Mouse (Mus musculus): ENCODE measurements around the gene Dek.
A peak's percentile ranks its signal among the peaks of the same experiment; 100 is the strongest.

Gene Dek

DNA sequence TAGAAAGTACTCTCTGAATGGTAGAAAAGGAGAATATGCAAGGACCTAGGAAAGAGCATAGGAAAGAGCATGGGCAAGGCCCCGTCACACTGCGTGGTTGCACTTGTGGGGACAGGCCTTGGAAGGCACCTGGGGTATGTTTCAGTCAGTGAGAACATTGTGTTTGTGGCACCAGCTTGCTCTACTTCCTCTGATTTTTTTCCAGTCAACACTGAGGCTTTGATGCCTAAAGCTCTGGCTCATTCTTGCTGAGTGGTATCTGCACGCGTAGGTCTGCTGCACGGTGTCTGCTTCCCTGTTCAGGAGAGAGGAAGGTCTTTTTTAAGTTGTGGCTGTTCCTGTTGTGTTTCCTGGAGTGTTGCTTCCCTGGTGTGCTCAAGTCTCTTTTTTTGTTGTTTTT lies 49.2 kb downstream of the Dek start:
- DNase-seq (ENCODE audit: low spot score in 2 of 2): no peak

DNA sequence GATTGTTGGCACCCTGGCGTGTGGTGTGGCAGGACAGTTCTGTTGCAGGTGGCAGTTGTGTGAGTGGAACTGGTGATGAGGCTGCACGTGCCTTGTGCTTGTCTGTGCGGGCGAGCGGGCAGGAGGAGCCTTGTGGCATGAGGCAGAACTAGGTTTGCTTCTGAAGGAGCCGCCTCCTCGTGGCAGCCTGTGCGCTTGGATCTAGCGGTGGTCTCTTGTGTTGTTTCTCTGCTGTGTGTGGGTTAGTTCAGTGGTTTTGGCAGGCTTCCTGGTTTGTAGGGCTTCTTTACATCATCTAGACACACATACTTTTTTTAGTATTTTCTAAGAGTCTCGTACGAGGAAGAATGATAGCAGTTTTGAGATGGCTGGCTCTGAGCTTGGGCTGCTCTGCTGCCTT lies 49.9 kb downstream of the Dek start:
- no peak for DNase-seq (ENCODE audit: low spot score in 2 of 2)

DNA sequence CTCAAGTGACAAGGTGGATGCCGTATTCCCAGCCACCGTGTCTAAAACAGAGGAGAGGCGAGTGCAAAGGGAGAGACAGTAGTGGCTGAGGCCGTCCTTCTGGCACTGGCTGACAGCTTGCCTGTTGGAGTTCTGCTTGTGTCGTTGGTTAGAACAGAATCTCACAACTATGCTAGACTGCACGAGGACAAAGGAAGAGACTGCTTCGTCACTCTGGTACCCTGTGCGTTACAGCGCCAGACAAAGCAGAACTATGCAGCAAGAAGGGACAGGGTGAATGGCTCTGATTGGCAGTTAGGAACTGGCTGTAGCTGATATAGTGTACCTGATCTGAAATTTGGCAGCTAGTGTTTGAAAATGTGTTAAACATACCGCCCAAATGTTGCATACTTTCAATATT lies 52.0 kb downstream of the Dek start:
- DNase-seq (ENCODE audit: low spot score in 2 of 2): no peak

DNA sequence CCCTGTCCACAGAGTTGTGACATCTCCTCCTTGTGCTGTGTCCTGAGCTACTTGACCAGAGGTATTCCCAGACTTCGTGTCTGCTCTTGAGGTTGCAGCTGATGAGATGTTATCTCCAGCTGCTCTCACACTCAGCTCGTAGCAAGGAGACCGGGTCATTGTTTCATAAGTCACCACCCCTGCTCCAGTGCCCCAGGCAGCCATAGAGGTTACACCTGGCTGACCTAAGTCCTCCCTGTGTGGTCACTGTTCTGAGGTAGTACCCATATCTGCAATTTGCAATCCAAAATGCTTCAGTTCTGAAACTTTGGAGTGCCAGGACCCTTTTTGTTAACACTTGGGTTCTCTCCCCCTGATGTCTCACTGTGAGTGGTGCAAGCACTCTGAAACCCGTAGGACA lies 56.0 kb downstream of the Dek start:
- no peak for DNase-seq (ENCODE audit: low spot score in 2 of 2)

DNA sequence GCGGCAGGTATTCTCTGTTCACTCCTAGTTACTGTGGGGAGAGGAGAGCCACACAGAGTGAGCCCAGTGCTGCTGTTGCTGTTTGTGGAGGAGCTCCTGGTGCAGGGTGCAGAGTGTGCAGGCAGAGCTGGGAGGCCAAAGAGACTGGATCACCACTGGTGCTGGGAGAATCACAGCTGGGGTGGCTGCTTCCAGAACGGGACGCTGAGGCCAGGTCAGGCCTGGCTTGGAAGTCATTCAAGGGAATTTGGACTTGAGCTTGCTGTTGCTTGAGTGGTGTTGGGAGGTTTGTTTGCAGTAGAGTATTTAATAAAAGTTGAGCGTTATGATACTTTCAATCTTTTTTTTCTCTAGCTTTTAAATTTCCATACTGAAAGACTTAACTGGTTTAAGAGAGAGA lies 58.0 kb downstream of the Dek start:
- DNase-seq (ENCODE audit: low spot score in 2 of 2): no peak

DNA sequence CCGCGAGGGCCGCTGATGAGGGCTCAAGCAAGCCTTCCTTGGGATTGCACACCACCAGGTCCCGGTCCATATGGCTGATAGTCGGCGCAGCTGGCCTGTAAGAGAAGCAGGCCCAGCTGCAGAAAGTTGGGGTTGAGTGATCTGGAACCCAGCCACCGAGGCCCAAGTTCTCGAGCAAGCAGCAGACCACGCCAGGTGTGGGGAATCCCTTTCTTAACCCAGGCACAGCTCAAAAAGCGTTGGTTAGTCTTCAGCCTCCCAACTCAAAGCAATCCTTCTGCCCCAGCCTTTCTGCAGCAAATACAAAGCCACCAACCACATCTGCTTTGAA lies 61.4 kb downstream of the Dek start, which contains the start of gene Tpmt:
TSS of gene Tpmt (minus strand) at position 121 of the 331 bp plus-strand sequence.
- peak; percentile 20 to 67 for DNase-seq (ENCODE audit: low spot score in 2 of 2)

DNA sequence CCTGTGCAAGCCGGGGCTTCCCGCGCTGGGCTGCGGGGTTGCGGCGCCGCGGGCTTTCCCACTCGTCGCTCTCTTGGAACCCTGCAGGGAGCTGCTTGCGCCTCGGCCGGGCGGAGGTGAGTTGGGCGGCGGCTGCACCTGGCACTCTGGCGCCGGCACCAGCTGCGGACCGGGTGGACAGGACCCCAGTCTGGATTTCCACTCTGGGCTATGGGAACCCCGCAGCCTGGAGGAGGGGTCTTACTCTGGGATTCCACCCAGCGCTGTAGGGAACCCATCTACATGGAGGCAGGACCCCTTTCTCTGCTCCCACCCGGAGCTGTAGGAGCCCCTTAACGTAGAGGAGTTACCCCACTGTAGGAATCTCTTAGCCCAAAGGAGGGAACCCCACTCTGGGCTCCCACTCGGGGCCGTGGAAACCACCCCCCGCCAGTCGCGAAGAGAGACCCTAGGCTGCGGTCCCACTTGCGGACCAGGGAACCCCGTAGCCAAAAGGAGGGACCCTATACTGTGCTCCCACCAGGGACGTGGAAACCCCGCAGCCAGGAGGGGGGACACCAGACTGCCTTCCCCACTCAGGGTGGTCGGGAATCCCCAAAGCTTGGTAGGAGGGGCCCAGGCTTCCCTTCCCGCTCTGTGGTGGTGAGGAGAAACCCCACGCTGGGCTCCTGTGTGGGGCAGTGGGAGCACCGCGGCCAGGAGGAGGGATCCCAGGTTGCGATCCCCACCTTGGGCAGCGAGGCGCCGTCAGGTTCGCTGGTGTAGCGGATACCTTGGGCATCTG lies 62.0 kb downstream of the Dek start:
- DNase-seq (ENCODE audit: low spot score in 2 of 2): peak; percentile 18 to 70

DNA sequence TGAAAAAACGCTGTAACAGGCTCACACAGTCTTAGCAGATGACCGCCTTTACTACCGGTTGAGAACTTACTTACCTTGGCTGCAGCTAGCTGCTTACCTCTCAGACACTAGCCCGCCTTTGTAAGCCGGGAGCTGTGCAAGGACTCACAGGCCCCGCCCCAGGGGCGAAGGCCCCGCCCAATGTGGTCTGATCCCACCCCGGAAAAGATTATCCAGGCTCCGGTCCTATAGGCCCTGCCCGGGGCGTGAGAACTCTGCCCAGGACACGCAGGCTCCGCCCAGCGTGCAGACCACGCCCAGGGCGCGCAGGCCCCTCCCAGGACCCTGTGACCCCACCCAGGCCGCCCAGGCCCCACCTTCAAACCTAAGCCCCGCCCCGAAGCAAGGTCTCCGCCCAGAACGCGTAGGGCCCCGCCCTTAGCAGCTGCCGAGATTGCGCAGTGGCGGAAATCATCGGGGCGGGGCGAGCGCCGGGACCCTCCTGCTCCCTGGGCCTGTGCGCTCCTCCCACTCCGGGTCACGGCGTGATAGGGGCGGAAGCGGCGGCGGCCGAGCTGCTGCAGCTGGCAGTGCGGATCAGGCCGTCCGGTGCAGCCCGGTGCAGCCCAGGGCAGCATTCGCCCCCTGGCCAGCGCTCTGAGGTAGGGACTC lies 62.8 kb downstream of the Dek start, which contains the start of gene Kdm1b:
TSS of gene Kdm1b (plus strand) at position 470 of the 651 bp plus-strand sequence.
- DNase-seq (ENCODE audit: low spot score in 2 of 2): peak; percentile 99

DNA sequence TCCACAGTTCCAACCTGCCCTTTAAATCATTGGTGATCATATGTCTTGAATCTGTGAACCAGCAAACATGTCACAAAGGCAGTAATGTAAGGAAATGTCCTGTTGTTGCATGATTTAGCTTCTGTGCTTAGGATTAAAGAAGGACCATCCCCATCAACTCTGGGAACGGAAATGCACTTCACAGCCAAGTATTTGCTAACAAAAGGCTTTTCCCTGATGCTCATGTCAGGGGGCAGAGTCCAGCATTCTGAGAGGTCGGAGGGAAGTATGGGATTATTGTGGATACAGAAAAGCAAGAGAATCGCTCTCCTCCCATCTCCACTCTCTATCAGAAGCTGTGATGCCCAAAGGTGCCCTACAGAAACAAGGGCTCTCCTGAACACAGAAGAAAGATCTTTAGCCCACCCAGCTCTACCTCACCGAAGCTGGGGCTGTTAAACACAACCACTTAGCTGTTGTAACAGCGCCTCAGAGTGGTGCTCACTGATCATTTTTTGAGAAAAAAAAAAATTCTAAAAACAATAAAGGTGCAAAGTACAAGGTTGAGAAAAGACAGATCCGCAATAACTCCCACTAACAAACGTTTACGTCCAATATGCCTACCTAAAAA lies 63.9 kb downstream of the Dek start:
- no peak for DNase-seq (ENCODE audit: low spot score in 2 of 2)

DNA sequence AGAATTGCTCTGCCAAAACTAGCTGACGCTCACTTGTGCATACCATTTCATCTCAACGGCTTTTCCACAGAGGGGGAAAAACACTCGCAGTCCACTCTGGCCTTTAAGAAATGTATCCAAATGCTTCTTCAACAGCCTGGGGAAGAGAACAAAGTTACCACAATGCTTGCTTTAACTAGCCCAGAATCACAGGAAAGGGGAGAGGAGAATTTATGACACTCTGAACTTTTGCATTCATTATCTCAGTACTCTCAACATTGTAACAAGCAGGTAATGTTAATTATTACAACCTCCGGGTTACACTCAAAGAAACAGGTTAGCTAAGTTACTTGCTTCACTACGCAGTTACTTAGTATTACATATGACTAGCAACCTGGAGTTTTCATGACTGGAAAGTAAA lies 65.9 kb downstream of the Dek start:
- DNase-seq (ENCODE audit: low spot score in 2 of 2): no peak

DNA sequence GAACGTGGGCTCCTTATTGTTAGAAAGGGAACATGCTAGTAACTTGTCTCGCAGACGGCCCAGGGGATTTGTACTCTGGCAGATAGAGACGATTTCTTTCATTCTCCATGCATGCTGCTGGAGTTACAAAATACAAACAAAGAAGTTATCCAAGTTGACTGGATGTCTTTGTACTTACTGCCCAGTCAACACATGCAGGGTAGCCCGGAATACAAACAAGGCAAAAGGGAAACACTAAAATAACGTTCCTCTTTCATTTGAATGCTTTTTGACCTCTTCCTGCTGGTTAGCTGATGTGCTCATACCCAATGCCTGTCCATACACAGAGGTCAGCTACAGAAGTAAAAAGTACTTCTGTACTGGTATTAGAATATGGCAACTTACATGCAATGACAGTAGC lies 68.1 kb downstream of the Dek start:
- no peak for DNase-seq (ENCODE audit: low spot score in 2 of 2)
